Mouse (Mus musculus) embryonic facial prominence, embryonic 10.5 days (tissue): Measurements from ENCODE around the gene Hapln2. TPM values are rescaled to one million over a fixed set of nuclear protein-coding genes. Genes with fewer than 3 reads are reported as not detected.

Experiments
- DNase-seq: peaks from one replicate; pipeline ENCODE4 v3.0.0-alpha.2; 2017; ENCODE audit warnings: low spot score
- H3K27ac ChIP-seq: fragments of 300-500 bp; sonication (generic); replicated peaks from 2 replicates; pipeline ENCODE4 v1.5.1; 2016; ENCODE audit warnings: mild to moderate bottlenecking
- H3K27me3 ChIP-seq: fragments of 300-500 bp; sonication (generic); replicated peaks from 2 replicates; pipeline ENCODE4 v1.6.1; 2016; ENCODE audit warnings: low read depth, mild to moderate bottlenecking; ENCODE audit not compliant: poor library complexity, severe bottlenecking
- H3K36me3 ChIP-seq: fragments of 300-500 bp; sonication (generic); replicated peaks from 2 replicates; pipeline ENCODE4 v1.6.1; 2016; ENCODE audit warnings: mild to moderate bottlenecking, moderate library complexity
- H3K4me1 ChIP-seq: fragments of 300-500 bp; sonication (generic); 2 replicates; pipeline ENCODE4 v1.6.1; 2016
- H3K4me3 ChIP-seq: fragments of 300-500 bp; sonication (generic); 2 replicates; pipeline ENCODE4 v1.5.1; 2016; ENCODE audit warnings: mild to moderate bottlenecking, moderate library complexity
- H3K9me3 ChIP-seq: fragments of 300-500 bp; sonication (generic); 2 replicates; pipeline ENCODE4 v1.6.1; 2016; ENCODE audit warnings: mild to moderate bottlenecking
- WGBS: fragments of 180-500 bp; shearing (Covaris S2); methylation state at CpG from one replicate; pipeline ENCODE4 v1.1.7; 2016; 5-methylcytosine and 5-hydroxymethylcytosine counted together
- polyA plus RNA-seq: library from polyadenylated mRNA; unstranded; fragments of >200 nt; fragmentation: Nextera tagmentation; extraction: Ambion mirVana; gene quantifications from 2 replicates; pipeline ENCODE4 v1.2.1, GENCODE M21; 2016

Hapln2 gene
- polyA plus RNA-seq, 1 experiment from 2014 or later = not detected

DNA sequence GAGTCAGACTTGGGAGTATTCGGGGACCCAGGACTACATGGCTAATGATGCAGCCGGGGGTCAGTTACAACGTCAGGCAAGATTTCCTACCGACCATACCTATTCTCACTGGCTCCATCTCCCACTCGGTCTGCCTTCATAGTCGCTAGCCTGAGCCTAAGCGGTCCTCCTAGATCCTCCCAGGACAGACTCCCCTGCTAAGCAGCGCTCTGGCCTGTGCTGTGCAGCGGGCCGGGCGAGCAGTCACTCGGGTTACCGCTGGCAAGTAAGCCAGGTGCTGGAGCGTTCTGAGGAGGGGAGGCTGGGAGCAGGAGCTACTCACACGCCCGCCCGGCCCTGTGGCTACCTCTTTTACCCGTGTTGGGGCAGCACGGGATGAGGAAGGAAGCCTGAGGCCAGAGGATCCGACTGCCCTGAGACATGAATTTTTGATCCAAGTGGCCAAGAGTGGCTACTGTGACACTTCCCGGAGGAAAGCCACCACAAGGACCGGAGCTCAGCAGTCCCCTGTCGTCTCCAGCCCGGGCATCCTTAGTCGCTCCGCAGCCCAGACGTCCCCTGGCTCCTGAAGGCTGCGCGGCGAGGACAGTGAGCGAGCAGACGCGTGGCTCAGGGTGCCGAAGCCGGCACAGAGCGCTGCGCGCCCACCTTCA is 28.0 kb downstream of the Hapln2 start:
- under 1% methylated on average over 38 of the region's 38 CpGs for WGBS
- Histone ChIP-seq H3K9me3 (peaks cover 2% of the 10 kb centered on the region; the same call in 1 of the 2 replicates), H3K27me3 (peaks cover 100% of the 10 kb centered on the region), H3K36me3 (no peaks in the 10 kb centered on the region), H3K27ac (no peak overlapping the region), H3K4me1 (peaks cover 48% of the 10 kb centered on the region), H3K4me3 (peak overlapping the region; percentile 58)
- DNase-seq = peak; percentile 35

GRCm38 (mm10) chr3:87998747-87999146 is 28.6 kb downstream of the Hapln2 start:
- Histone ChIP-seq H3K9me3 (peaks cover 2% of the 10 kb centered on the region; the same call in 1 of the 2 replicates), H3K36me3 (no peaks in the 10 kb centered on the region), H3K4me3 (no peak overlapping the region), H3K27me3 (peaks cover 100% of the 10 kb centered on the region), H3K4me1 (peaks cover 48% of the 10 kb centered on the region), H3K27ac (no peak overlapping the region)
- 3% methylated on average over 7 of the region's 7 CpGs for WGBS
- no peak for DNase-seq

- Histone ChIP-seq H3K36me3 (no peaks in the 10 kb centered on the region), H3K9me3 (no peaks in the 10 kb centered on the region), H3K27me3 (peaks cover 100% of the 10 kb centered on the region), H3K4me1 (peaks cover 54% of the 10 kb centered on the region), H3K4me3 (peak overlapping the region; percentile 57), H3K27ac (no peak overlapping the region)
- DNase-seq = peak; percentile 65
- under 1% methylated on average over 49 of the region's 49 CpGs for WGBS
Measured at GRCm38 (mm10) chr3:87996971-87997614, 30.3 kb downstream of the Hapln2 start.

- H3K4me3 ChIP-seq = peak overlapping the region; percentile 57
- peaks cover 100% of the 10 kb centered on the region for H3K27me3 ChIP-seq
- H3K27ac ChIP-seq = no peak overlapping the region
- no peaks in the 10 kb centered on the region for H3K9me3 ChIP-seq
- WGBS = 2% methylated on average over 15 of the region's 15 CpGs
- H3K36me3 ChIP-seq = no peaks in the 10 kb centered on the region
- DNase-seq = no peak
- peaks cover 54% of the 10 kb centered on the region for H3K4me1 ChIP-seq
Measured at GRCm38 (mm10) chr3:87996401-87996800, 31.0 kb downstream of the Hapln2 start.

DNA sequence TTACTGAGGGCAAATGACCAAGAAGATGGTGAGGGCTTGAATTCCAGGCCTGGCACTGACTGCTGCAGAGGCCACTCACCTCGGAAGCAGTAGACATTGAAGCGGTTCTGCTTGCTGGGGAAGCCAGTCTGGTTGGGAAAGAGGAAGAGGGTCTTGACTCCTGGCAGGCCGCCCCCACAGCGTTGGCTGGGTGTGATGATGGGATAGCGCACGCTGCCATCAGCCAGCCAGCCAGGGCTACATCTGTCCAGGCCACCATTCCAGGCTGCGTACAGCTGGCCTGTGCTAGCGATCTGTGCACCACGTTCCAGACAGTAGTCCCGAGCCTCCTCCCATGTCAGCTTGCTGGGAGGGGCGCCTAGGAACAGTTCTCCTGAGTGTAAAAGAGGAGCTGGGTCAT is 32.1 kb downstream of the Hapln2 start:
- peaks cover 49% of the 10 kb centered on the region for H3K4me1 ChIP-seq
- H3K36me3 ChIP-seq = no peaks in the 10 kb centered on the region
- WGBS = 26% methylated on average over 11 of the region's 11 CpGs
- H3K27me3 ChIP-seq = peaks cover 100% of the 10 kb centered on the region
- peak overlapping the region; percentile 11; the same call in 1 of the 2 replicates for H3K4me3 ChIP-seq
- no peaks in the 10 kb centered on the region for H3K9me3 ChIP-seq
- no peak for DNase-seq
- H3K27ac ChIP-seq = no peak overlapping the region

GRCm38 (mm10) chr3:87993436-87993835 is 33.9 kb downstream of the Hapln2 start:
- Histone ChIP-seq H3K27me3 (peaks cover 100% of the 10 kb centered on the region), H3K27ac (no peak overlapping the region), H3K4me1 (peaks cover 45% of the 10 kb centered on the region), H3K9me3 (no peaks in the 10 kb centered on the region), H3K36me3 (no peaks in the 10 kb centered on the region), H3K4me3 (no peak overlapping the region)
- WGBS = 0% methylated on average over 6 of the region's 6 CpGs
- peak; percentile 88 for DNase-seq

DNA sequence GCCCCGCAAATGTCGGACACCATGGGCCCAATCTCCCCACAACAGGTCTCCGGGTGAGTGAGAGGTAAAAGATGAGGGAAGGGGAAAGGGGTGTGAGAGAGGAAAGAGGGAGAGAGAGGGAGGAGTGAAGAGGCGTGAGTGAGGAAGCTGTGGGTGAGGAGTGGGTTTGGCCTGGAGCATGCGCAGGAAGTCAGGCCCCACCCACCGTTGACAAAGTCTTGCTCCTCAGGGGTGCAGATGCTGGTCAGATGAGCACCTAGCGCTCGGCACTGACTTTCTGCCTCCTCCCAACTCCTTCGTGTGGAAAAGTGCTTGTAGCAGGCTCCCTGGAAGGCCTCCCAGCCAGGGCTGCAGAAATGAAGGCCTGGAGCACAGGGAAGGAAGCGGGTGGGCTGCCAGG is 37.4 kb downstream of the Hapln2 start:
- no peak for DNase-seq
- H3K4me3 ChIP-seq = 0 out of 2 replicates have a peak overlapping the region, but pooled peaks have one; percentile 5
- H3K4me1 ChIP-seq = peaks cover 56% of the 10 kb centered on the region
- peaks cover 83% of the 10 kb centered on the region for H3K27me3 ChIP-seq
- no peak overlapping the region for H3K27ac ChIP-seq
- no peaks in the 10 kb centered on the region for H3K36me3 ChIP-seq
- 26% methylated on average over 10 of the region's 10 CpGs for WGBS
- H3K9me3 ChIP-seq = no peaks in the 10 kb centered on the region

- H3K36me3 ChIP-seq = no peaks in the 10 kb centered on the region
- H3K9me3 ChIP-seq = no peaks in the 10 kb centered on the region
- H3K4me3 ChIP-seq = peak overlapping the region; percentile 56
- peak overlapping the region; percentile 64 for H3K27ac ChIP-seq
- peaks cover 68% of the 10 kb centered on the region for H3K27me3 ChIP-seq
- H3K4me1 ChIP-seq = peaks cover 68% of the 10 kb centered on the region
- no peak for DNase-seq
- 6% methylated on average over 15 of the region's 15 CpGs for WGBS
Measured at GRCm38 (mm10) chr3:87988068-87988467, 39.3 kb downstream of the Hapln2 start.

DNA sequence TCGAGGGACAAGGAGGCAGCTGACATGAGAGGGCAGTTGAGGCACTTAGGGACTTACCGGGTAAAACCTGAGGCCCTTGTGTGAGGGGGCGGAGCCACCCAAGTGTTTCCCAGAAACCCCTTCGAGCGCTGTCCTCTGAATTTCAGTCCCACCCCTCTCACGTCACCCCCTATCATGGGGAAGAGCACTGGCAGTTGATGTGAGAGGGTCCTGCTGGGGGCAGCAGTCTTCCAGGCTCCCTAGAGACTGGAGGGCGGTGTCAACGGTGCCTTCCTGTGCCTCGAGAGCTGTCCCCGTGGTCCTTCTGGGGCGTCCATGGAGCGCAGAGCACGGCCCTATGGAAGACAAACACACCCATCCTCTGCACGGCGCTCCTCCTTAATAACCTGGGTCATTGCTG is 39.8 kb downstream of the Hapln2 start:
- Histone ChIP-seq H3K27ac (peak overlapping the region; percentile 65), H3K36me3 (no peaks in the 10 kb centered on the region), H3K4me3 (peak overlapping the region; percentile 56), H3K27me3 (peaks cover 64% of the 10 kb centered on the region), H3K4me1 (peaks cover 68% of the 10 kb centered on the region), H3K9me3 (no peaks in the 10 kb centered on the region)
- peak; percentile 78 for DNase-seq
- under 1% methylated on average over 15 of the region's 15 CpGs for WGBS

DNA sequence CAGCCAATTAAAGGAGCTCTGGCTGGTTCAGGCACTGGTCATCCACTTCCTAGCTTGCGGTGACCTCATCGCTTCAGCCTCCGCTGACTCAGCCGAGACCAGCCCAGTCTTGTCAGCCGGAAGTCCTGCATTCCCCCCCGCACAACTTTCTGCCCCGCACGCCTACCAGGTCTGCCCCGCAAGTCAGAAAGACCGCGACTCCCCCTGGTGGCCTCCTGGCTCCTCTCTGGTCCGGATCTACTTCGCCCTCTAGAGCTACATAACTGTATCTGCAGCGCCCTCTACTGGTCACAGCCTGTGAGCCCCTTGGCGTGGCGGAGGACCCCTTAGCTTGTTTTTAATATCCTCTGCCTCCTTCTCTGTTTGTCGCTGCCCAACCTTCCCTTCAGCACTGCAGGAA is 40.5 kb downstream of the Hapln2 start:
- H3K4me3 ChIP-seq = peak overlapping the region; percentile 56
- no peaks in the 10 kb centered on the region for H3K36me3 ChIP-seq
- H3K27me3 ChIP-seq = peaks cover 56% of the 10 kb centered on the region
- DNase-seq = peak; percentile 98
- WGBS = 0% methylated on average over 17 of the region's 17 CpGs
- peak overlapping the region; percentile 65 for H3K27ac ChIP-seq
- no peaks in the 10 kb centered on the region for H3K9me3 ChIP-seq
- peaks cover 74% of the 10 kb centered on the region for H3K4me1 ChIP-seq

- Histone ChIP-seq H3K4me1 (peaks cover 86% of the 10 kb centered on the region), H3K36me3 (no peaks in the 10 kb centered on the region; the same call in 1 of the 2 replicates), H3K9me3 (no peaks in the 10 kb centered on the region), H3K4me3 (peak overlapping the region; percentile 56; the same call in 1 of the 2 replicates), H3K27ac (peak overlapping the region; percentile 65), H3K27me3 (peaks cover 45% of the 10 kb centered on the region)
- DNase-seq = no peak
- 48% methylated on average over 12 of the region's 12 CpGs for WGBS
Measured at GRCm38 (mm10) chr3:87985505-87986320, 41.7 kb downstream of the Hapln2 start.

DNA sequence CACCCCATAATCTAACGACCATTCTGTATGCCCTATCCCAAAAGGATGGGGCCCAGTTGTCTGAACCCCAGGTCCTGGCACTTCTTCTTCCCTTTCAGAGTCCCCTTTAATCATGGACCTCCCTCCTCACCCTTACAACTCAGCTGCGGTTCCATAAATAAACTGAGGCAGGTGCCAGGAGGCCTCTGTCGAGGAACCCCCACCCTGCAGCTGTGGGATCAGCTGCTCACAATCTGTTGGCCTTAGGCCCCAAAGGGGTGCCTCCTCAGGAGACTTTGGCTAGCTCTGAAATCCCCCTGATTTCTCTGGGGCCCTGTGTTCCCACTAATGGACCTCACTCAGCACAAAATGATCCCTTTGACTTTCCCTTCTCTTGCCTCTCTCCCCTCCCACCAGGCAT is 43.3 kb downstream of the Hapln2 start:
- H3K27me3 ChIP-seq = peaks cover 28% of the 10 kb centered on the region
- H3K9me3 ChIP-seq = no peaks in the 10 kb centered on the region
- peak overlapping the region; percentile 87 for H3K27ac ChIP-seq
- WGBS = 59% methylated on average over 3 of the region's 3 CpGs
- peaks cover 7% of the 10 kb centered on the region for H3K36me3 ChIP-seq
- H3K4me3 ChIP-seq = peak overlapping the region; percentile 38; the same call in 1 of the 2 replicates
- no peak for DNase-seq
- H3K4me1 ChIP-seq = peaks cover 98% of the 10 kb centered on the region
